Mouse (Mus musculus) CH12.LX (cell line): ENCODE data around the gene 4931428L18Rik.

Experiments
- BHLHE40 ChIP-seq: IDR thresholded peaks from 2 replicates; pipeline ENCODE4 v1.6.1; 2011; ENCODE audit warnings: mild to moderate bottlenecking, low read depth, low read length, improper control_type of control experiment
- CHD2 ChIP-seq: IDR thresholded peaks from 2 replicates; pipeline ENCODE4 v1.6.1; 2011; ENCODE audit warnings: low read length, improper control_type of control experiment
- CTCF ChIP-seq, 2 experiments: IDR thresholded peaks in 1 of 2; conservative IDR thresholded peaks in 1 of 2; 2 replicates each; pipeline ENCODE4 v1.5.1; 2011 to 2012; ENCODE audit warnings: low read depth in 2 of 2, low read length in 2 of 2, improper control_type of control experiment in 1 of 2, inconsistent platforms in 1 of 2, mild to moderate bottlenecking in 1 of 2, moderate library complexity in 1 of 2
- E2F4 ChIP-seq: IDR thresholded peaks from 2 replicates; pipeline ENCODE4 v1.6.1; 2011; ENCODE audit warnings: low read depth, low read length, improper control_type of control experiment; ENCODE audit not compliant: insufficient replicate concordance
- HCFC1 ChIP-seq: IDR thresholded peaks from 2 replicates; pipeline ENCODE4 v1.6.1; 2012; ENCODE audit warnings: low read depth, mild to moderate bottlenecking, inconsistent platforms, low read length, improper control_type of control experiment
- MAFK ChIP-seq: IDR thresholded peaks from 2 replicates; pipeline ENCODE4 v1.6.1; 2011; ENCODE audit warnings: low read length, improper control_type of control experiment; ENCODE audit not compliant: insufficient replicate concordance
- MYC ChIP-seq: IDR thresholded peaks from 2 replicates; pipeline ENCODE4 v1.6.1; 2011; ENCODE audit warnings: low read depth, mild to moderate bottlenecking, improper control_type of control experiment, low read length
- POLR2AphosphoS2 ChIP-seq: IDR thresholded peaks from 2 replicates; pipeline ENCODE4 v1.6.1; 2011; ENCODE audit warnings: low read depth, low read length, improper control_type of control experiment
- RAD21 ChIP-seq: IDR thresholded peaks from 2 replicates; pipeline ENCODE4 v1.6.1; 2011; ENCODE audit warnings: low read depth, mild to moderate bottlenecking, low read length, improper control_type of control experiment, moderate library complexity
- TBP ChIP-seq: conservative IDR thresholded peaks from 2 replicates; pipeline ENCODE4 v1.6.1; 2011; ENCODE audit warnings: low read depth, low read length, improper control_type of control experiment
- TCF12 ChIP-seq: IDR thresholded peaks from 2 replicates; pipeline ENCODE4 v1.6.1; 2014; ENCODE audit warnings: low read depth, mild to moderate bottlenecking, inconsistent platforms, low read length, improper control_type of control experiment

- no peak for TF ChIP-seq HCFC1
- no peak for TF ChIP-seq E2F4
- TF ChIP-seq CTCF (conservative IDR thresholded peaks at IDR 0.05 in 1 of 2, IDR thresholded peaks at IDR 0.05 in 1 of 2; ENCODE audit: low read depth in 2 of 2, low read length in 2 of 2): no peak
- TF ChIP-seq MAFK: no peak
- TF ChIP-seq BHLHE40: no peak
- TF ChIP-seq TBP: no peak
- no peak for TF ChIP-seq RAD21
- no peak for TF ChIP-seq CHD2
- TF ChIP-seq TCF12: no peak
- TF ChIP-seq MYC: no peak
- no peak for TF ChIP-seq POLR2AphosphoS2
Observed at GRCm38 (mm10) chr1:31142288-31143094, 80.0 kb downstream of the 4931428L18Rik start.
